Mouse (Mus musculus): ENCODE results near the gene Tmppe. TPM values are rescaled to one million over a fixed set of nuclear protein-coding genes. Genes with fewer than 3 reads are reported as not detected.

Gene Tmppe
- polyA plus RNA-seq, 1 experiment from 2014 or later: 4.4 TPM

DNA sequence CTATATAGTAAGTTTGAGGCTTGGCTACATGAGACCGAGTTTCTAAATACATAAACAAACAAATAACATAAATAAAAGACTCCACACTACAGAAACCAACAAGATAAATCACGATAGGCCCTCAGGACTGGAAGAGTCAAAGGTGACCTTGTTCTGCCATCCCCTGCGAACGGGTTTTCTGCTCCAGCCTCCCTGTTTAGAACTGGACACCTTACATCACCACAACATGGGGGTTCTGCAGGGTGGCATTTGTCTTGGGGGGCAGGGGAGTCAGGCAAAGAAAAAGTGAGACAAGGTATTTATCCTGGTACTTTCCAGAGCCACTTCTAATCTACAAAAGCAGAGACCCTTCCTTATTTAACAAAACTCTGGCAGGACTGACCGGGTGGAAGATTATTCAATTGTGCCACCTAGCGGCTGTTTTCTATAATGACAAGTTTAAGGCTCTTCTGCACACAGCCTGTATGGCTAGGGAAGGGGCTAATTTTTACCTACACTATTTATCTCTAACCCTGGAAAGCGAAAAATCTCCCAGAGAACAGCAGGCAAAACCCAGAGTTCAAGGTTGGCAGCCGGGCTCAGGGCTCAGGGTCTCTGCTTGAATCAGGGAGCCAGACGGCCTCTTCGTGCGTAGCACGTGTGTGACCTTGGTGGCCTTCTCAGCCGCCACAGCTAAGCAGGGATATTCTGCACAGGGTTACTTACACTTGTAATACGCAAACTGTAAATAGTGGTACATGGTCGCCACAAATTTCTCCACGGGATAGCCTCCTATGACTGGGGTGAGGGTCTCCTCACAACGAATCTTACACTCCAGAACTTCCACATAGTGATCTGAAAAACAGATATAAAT lies 19.8 kb upstream of the Tmppe start:
- WGBS: 67% methylated on average over 17 of the region's 17 CpGs
- H3K9me3 ChIP-seq (ENCODE audit: control insufficient read depth, low read depth, low read length): no peaks in the 10 kb centered on the region
- no peak overlapping the region for H3K4me2 ChIP-seq (replicated peaks; ENCODE audit: low read depth, low read length)
- H3K27me3 ChIP-seq (ENCODE audit: control insufficient read depth, insufficient read depth, low read length): no peaks in the 10 kb centered on the region
- H3K36me3 ChIP-seq (ENCODE audit: control insufficient read depth, insufficient read depth, low read length): peaks cover 13% of the 10 kb centered on the region; the same call in 1 of the 2 replicates
- no peak overlapping the region for H3K4me3 ChIP-seq (ENCODE audit: low read depth, low read length)
- H3K27ac ChIP-seq (ENCODE audit: low read length): no peak overlapping the region
- H3K4me1 ChIP-seq (ENCODE audit: control insufficient read depth, insufficient read depth, low read length): no peaks in the 10 kb centered on the region
- ATAC-seq (ENCODE audit: insufficient number of reproducible peaks, insufficient read depth, low FRiP score, low read depth): no peak
- no peak overlapping the region for H3K9ac ChIP-seq (replicated peaks; ENCODE audit: low read depth, low read length)

DNA sequence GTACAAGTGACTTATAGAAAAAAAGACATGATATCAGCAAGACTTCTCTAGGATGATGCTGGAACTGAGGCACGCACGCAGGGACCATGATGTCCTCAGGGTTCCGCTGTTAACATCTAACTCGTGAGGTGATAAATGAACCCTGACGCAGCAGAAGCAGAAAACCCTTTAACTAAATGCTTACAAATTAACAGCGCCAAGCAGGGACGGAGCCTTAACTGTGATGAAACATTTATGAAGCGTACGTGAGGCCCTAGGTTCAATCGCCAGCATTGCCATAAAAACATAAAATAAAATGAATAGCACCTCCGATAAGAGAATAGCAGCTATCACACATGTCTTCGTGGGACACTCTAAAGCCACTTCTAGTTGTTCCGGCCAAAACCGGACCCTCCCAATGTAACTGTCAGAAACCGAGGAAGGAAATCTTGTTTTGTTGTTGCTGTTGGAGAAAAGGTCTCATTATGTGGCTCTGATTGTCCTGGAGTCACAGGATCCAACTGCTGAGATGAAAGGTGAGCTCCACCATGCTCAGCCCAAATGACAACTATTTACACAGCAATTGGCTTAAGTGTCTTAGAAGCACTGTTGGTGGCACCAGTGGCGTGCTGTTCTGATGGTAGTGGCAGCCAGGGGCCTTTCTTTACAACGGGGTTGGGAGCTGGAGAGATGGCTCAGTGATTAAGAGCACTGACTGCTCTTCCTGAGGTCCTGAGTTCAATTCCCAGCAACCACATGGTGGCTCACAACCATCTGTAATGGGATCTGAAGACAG lies 17.8 kb upstream of the Tmppe start:
- Histone ChIP-seq H3K9ac (replicated peaks; ENCODE audit: low read depth, low read length) (no peak overlapping the region), H3K4me1 (ENCODE audit: control insufficient read depth, insufficient read depth, low read length) (0 out of 2 replicates have a peak, but pooled peaks cover 2% of the 10 kb centered on the region), H3K4me2 (replicated peaks; ENCODE audit: low read depth, low read length) (no peak overlapping the region), H3K27ac (ENCODE audit: low read length) (no peak overlapping the region), H3K27me3 (ENCODE audit: control insufficient read depth, insufficient read depth, low read length) (no peaks in the 10 kb centered on the region), H3K36me3 (ENCODE audit: control insufficient read depth, insufficient read depth, low read length) (peaks cover 9% of the 10 kb centered on the region; the same call in 1 of the 2 replicates), H3K9me3 (ENCODE audit: control insufficient read depth, low read depth, low read length) (no peaks in the 10 kb centered on the region), H3K4me3 (ENCODE audit: low read depth, low read length) (no peak overlapping the region)
- no peak for ATAC-seq (ENCODE audit: insufficient number of reproducible peaks, insufficient read depth, low FRiP score, low read depth)
- WGBS: 89% methylated on average over 17 of the region's 17 CpGs

- H3K36me3 ChIP-seq (ENCODE audit: control insufficient read depth, insufficient read depth, low read length): peaks cover 5% of the 10 kb centered on the region; the same call in 1 of the 2 replicates
- 0 out of 2 replicates have a peak, but pooled peaks cover 2% of the 10 kb centered on the region for H3K4me1 ChIP-seq (ENCODE audit: control insufficient read depth, insufficient read depth, low read length)
- no peak overlapping the region for H3K27ac ChIP-seq (ENCODE audit: low read length)
- H3K9ac ChIP-seq (replicated peaks; ENCODE audit: low read depth, low read length): no peak overlapping the region
- H3K9me3 ChIP-seq (ENCODE audit: control insufficient read depth, low read depth, low read length): no peaks in the 10 kb centered on the region
- no peaks in the 10 kb centered on the region for H3K27me3 ChIP-seq (ENCODE audit: control insufficient read depth, insufficient read depth, low read length)
- 92% methylated on average over 24 of the region's 24 CpGs for WGBS
- H3K4me3 ChIP-seq (ENCODE audit: low read depth, low read length): no peak overlapping the region
- H3K4me2 ChIP-seq (replicated peaks; ENCODE audit: low read depth, low read length): no peak overlapping the region
- ATAC-seq (ENCODE audit: insufficient number of reproducible peaks, insufficient read depth, low FRiP score, low read depth): no peak
Observed at GRCm38 (mm10) chr9:114384691-114385090, 16.2 kb upstream of the Tmppe start.

DNA sequence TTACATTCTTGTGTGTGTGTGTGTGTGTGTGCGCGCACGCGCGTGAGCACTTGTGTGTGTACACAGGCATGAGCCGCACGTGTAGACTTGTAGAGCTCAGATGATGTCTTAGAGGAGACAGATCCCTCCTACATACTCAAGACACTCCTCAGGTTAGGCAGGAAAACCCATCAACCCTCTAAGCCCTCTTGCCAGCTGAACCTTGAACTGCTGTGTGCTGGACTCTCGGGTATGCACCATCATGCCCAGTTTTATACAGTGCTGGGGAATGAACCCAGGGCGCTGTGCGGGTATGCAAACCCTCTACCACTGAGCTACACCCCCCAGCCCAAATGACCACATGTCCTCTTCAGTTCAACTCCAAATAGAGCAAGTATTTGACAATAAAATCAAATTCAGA lies 15.7 kb upstream of the Tmppe start:
- no peak for ATAC-seq (ENCODE audit: insufficient number of reproducible peaks, insufficient read depth, low FRiP score, low read depth)
- WGBS: 96% methylated on average over 10 of the region's 10 CpGs
- Histone ChIP-seq H3K9ac (replicated peaks; ENCODE audit: low read depth, low read length) (no peak overlapping the region), H3K36me3 (ENCODE audit: control insufficient read depth, insufficient read depth, low read length) (peaks cover 5% of the 10 kb centered on the region; the same call in 1 of the 2 replicates), H3K4me3 (ENCODE audit: low read depth, low read length) (no peak overlapping the region), H3K27ac (ENCODE audit: low read length) (no peak overlapping the region), H3K4me2 (replicated peaks; ENCODE audit: low read depth, low read length) (no peak overlapping the region), H3K9me3 (ENCODE audit: control insufficient read depth, low read depth, low read length) (no peaks in the 10 kb centered on the region), H3K4me1 (ENCODE audit: control insufficient read depth, insufficient read depth, low read length) (0 out of 2 replicates have a peak, but pooled peaks cover 2% of the 10 kb centered on the region), H3K27me3 (ENCODE audit: control insufficient read depth, insufficient read depth, low read length) (no peaks in the 10 kb centered on the region)

- Histone ChIP-seq H3K4me1 (ENCODE audit: control insufficient read depth, insufficient read depth, low read length) (0 out of 2 replicates have a peak, but pooled peaks cover 2% of the 10 kb centered on the region), H3K27ac (ENCODE audit: low read length) (no peak overlapping the region), H3K27me3 (ENCODE audit: control insufficient read depth, insufficient read depth, low read length) (no peaks in the 10 kb centered on the region), H3K9ac (replicated peaks; ENCODE audit: low read depth, low read length) (no peak overlapping the region), H3K9me3 (ENCODE audit: control insufficient read depth, low read depth, low read length) (no peaks in the 10 kb centered on the region), H3K36me3 (ENCODE audit: control insufficient read depth, insufficient read depth, low read length) (peaks cover 3% of the 10 kb centered on the region; the same call in 1 of the 2 replicates), H3K4me3 (ENCODE audit: low read depth, low read length) (no peak overlapping the region), H3K4me2 (replicated peaks; ENCODE audit: low read depth, low read length) (no peak overlapping the region)
- 30% methylated on average over 6 of the region's 6 CpGs for WGBS
- no peak for ATAC-seq (ENCODE audit: insufficient number of reproducible peaks, insufficient read depth, low FRiP score, low read depth)
Observed at GRCm38 (mm10) chr9:114387086-114387485, 13.8 kb upstream of the Tmppe start.

- Histone ChIP-seq H3K36me3 (ENCODE audit: control insufficient read depth, insufficient read depth, low read length) (peaks cover 3% of the 10 kb centered on the region; the same call in 1 of the 2 replicates), H3K4me1 (ENCODE audit: control insufficient read depth, insufficient read depth, low read length) (0 out of 2 replicates have a peak, but pooled peaks cover 2% of the 10 kb centered on the region), H3K4me2 (replicated peaks; ENCODE audit: low read depth, low read length) (no peak overlapping the region), H3K4me3 (ENCODE audit: low read depth, low read length) (no peak overlapping the region), H3K9me3 (ENCODE audit: control insufficient read depth, low read depth, low read length) (no peaks in the 10 kb centered on the region), H3K27me3 (ENCODE audit: control insufficient read depth, insufficient read depth, low read length) (no peaks in the 10 kb centered on the region), H3K27ac (ENCODE audit: low read length) (no peak overlapping the region), H3K9ac (replicated peaks; ENCODE audit: low read depth, low read length) (no peak overlapping the region)
- 85% methylated on average over 8 of the region's 8 CpGs for WGBS
- ATAC-seq (ENCODE audit: insufficient number of reproducible peaks, insufficient read depth, low FRiP score, low read depth): no peak
Observed at GRCm38 (mm10) chr9:114388288-114388687, 12.6 kb upstream of the Tmppe start.

DNA sequence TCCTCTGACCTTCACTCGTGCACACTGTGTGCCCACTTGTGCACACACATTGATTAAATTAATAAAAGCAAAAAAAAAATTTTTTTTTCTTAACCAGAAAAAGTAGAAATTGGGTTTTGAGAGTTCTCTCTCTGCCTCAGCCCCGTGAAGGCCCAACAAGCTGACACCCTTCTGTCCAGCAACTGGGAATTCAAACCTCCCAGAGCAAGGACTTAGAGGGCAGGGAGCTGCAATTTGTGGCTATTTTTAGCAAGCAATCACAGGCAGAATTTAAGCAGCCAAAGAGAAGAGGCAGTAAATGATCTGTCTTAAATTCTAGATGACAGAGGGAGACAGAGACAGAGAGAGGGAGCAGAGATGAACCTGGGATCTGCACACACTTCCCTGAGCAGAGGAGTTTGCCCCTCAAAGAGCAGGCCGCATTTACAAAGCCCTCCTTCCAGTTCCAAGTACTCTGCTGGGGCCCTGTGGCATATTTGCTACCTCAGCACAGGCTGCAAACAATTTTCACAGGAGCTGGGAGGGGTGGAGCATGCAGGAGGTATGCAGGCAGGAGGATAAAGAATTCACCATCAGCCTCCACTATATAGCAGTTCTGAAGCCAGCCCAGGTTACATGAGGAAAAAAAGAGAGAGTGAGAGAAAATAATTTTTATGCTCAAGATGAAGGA lies 12.1 kb upstream of the Tmppe start:
- no peak overlapping the region for H3K27ac ChIP-seq (ENCODE audit: low read length)
- H3K4me2 ChIP-seq (replicated peaks; ENCODE audit: low read depth, low read length): no peak overlapping the region
- WGBS: 50% methylated on average over 3 of the region's 3 CpGs
- no peaks in the 10 kb centered on the region for H3K27me3 ChIP-seq (ENCODE audit: control insufficient read depth, insufficient read depth, low read length)
- no peaks in the 10 kb centered on the region for H3K9me3 ChIP-seq (ENCODE audit: control insufficient read depth, low read depth, low read length)
- H3K4me1 ChIP-seq (ENCODE audit: control insufficient read depth, insufficient read depth, low read length): 0 out of 2 replicates have a peak, but pooled peaks cover 2% of the 10 kb centered on the region
- H3K4me3 ChIP-seq (ENCODE audit: low read depth, low read length): no peak overlapping the region
- H3K9ac ChIP-seq (replicated peaks; ENCODE audit: low read depth, low read length): no peak overlapping the region
- no peak for ATAC-seq (ENCODE audit: insufficient number of reproducible peaks, insufficient read depth, low FRiP score, low read depth)
- peaks cover 3% of the 10 kb centered on the region; the same call in 1 of the 2 replicates for H3K36me3 ChIP-seq (ENCODE audit: control insufficient read depth, insufficient read depth, low read length)
